Mouse (Mus musculus) testis, postnatal 14 days (tissue): ENCODE measurements around the gene Ryr1.

ENCODE experiments used
- DNase-seq: peaks from one replicate; pipeline ENCODE4 v3.0.0; 2021; ENCODE audit warnings: low spot score

Ryr1 gene

GRCm38 (mm10) chr7:29032685-29033084 lies 92.3 kb downstream of the Ryr1 start:
- no peak for DNase-seq

- no peak for DNase-seq
Observed at GRCm38 (mm10) chr7:29031641-29032040, 93.3 kb downstream of the Ryr1 start.

DNA sequence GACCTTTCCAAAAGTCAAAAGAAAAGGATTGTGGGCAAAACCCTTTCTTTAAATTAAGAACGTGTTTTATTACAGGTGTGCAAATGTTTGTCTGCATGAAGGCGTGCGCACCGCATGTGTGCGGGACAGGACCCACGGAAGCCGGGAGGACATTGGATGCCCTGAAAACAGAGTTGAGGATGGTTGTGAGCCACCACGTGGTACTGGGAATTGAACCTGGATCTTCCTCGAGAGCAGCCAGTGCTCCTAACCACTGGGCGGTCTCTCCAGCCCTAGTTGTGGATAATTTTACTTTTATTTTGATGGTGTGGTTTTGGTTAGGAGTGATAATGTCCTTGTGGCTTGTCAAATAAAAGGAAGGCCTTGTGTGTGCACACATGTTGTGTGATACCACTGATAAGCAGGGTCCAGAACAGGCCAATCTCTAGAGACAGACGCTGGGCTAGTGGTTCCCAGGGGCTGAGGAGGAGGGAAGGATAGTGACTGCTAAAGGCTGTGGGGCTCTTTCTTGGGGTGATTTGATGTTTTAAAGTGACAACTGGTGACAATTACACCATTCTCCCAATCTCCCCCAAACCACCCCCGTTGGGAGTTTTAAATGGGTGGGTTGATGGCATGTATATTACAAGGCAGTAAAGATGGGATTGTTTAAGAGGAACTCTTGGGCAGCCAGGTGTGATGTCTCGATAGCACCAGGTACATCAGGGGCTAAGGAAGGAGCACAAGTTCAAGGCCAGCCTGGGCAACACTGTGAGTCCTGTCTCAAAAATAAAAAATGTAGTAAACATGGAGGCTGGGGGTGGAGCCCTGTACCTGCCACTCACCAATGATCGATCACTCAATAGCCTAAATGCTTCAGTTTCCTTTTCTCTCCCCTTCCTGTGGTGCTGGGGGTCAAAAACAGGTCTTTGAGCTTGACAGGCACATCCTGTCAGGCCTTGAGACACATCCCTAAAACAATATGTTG lies 95.0 kb downstream of the Ryr1 start:
- DNase-seq, result no peak

DNA sequence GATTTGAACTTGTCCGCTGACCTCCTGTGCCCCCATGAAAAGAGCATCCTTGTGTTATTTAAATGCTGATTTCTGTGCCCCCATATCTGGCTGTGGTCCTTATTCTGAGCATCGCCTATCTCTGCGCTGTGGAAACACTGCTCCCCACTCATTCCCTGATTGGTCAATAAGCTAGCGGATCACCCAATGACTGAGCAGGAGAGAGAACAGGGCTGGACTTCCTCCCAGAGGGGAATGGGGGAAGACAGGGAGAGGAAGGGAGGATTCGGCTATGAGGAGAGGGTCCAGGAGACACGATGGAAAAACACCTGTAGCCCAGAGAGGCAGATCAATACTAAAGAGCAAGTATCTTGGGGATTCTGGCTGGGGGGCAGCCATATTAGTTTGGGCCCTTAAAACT lies 96.2 kb downstream of the Ryr1 start:
- DNase-seq, result no peak

DNA sequence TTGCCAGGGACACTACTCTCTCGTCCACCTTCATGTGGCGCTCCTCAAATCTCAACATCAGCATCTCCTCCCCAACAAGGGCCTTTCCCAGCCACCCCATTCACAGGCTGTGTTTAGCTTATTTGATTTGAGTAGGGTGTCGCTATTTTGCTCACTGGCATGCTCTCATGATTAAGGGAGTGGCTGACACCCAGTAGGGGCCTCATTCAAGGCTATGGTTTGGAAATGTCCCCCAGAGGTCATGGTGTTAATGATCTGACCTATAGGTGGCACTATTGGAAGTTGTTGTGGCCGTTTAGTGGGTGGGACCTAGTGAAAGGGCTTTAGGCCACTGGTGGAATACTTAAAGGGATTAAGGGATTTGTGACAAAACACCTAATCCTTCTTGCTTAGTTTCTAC lies 98.2 kb downstream of the Ryr1 start:
- DNase-seq, result no peak

GRCm38 (mm10) chr7:29026195-29026594 lies 98.8 kb downstream of the Ryr1 start:
- DNase-seq, result no peak

DNA sequence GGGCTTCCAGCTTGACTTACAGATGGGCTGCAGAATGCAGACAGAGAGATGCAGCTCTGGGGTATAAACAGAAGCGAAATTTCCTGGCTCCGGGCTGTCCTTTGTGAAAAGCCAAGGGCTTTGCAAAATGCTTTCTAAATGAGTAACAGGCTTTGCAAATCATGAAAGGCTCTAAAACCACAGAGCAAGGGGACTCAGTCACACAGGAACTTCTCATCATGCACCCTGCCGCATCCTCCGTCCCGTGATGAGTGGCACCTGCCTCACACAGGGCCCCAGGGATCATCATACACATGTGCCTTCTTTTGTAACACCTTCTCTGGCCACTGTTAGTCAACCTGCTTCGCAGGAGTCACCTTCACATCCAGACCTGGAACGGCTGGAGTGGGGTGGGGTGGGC lies 99.4 kb downstream of the Ryr1 start:
- DNase-seq, result no peak

DNA sequence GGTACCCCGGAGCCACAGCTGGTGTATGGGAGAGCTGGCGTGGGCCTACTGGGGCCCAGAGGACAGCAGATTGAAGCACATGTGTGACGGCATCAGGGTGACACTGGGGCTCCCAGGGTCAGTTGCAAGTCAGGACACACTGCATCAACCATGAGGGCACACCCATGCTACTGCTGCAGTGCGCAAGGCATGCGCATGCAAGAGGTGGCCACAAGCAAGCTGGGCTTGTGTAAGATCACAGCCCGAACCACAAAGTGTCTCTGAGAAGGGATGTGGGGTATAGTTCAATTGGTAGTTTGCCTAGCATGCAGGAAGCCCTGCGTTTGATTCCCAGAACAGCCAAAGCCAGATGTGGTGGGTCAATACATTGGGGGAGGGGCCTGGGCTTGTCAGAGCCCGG lies 101.5 kb downstream of the Ryr1 start:
- DNase-seq, result no peak

- DNase-seq, result no peak
Observed at GRCm38 (mm10) chr7:29022479-29022878, 102.5 kb downstream of the Ryr1 start.

DNA sequence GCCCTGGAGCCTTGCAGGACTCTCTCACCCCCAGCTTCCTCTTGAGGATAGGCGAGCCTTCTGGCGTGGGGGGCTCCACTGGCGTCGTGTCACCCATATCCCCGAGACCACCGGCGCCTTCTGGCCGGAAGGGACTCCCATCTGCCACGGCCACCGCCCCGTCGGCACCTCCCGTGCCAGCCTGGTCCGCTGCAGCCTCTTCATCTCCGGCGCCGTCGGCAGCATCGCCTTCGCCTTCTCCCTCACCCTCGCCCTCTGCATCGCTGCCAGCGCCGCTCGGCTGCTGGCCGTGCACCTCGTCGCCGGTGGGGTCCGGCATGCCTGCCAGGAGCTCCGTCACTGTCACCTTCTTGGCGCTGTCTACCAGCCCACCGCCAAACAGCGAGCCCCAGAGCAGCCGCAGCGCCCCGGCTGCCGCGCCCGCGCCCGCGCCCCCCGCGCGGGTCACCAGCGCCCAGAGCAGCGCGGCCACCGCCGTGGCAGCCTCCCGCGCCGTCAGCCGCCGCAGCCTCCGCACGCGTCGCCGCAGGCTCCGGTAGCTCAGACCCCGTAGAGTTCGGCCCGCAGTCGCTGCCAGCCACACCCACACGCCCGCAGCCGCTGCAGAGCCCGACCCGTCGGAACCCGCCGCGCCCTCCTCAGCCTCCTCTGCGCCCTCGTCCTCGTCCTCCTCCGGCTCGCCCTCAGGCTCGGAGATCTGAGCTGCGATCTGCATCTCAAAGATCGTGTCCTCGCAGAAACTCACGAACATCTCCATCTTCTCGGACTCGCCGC lies 105.3 kb downstream of the Ryr1 start:
- DNase-seq, result no peak

GRCm38 (mm10) chr7:29017222-29017621 lies 107.8 kb downstream of the Ryr1 start:
- DNase-seq, result no peak

GRCm38 (mm10) chr7:29016440-29016839 lies 108.5 kb downstream of the Ryr1 start:
- DNase-seq, result no peak

- no peak for DNase-seq
Observed at GRCm38 (mm10) chr7:29014984-29015383, 110.0 kb downstream of the Ryr1 start.

- no peak for DNase-seq
Observed at GRCm38 (mm10) chr7:29008714-29009113, 116.3 kb downstream of the Ryr1 start.

GRCm38 (mm10) chr7:29008171-29008570 lies 116.8 kb downstream of the Ryr1 start:
- no peak for DNase-seq

GRCm38 (mm10) chr7:29007224-29008101 lies 117.5 kb downstream of the Ryr1 start:
- DNase-seq, result no peak

DNA sequence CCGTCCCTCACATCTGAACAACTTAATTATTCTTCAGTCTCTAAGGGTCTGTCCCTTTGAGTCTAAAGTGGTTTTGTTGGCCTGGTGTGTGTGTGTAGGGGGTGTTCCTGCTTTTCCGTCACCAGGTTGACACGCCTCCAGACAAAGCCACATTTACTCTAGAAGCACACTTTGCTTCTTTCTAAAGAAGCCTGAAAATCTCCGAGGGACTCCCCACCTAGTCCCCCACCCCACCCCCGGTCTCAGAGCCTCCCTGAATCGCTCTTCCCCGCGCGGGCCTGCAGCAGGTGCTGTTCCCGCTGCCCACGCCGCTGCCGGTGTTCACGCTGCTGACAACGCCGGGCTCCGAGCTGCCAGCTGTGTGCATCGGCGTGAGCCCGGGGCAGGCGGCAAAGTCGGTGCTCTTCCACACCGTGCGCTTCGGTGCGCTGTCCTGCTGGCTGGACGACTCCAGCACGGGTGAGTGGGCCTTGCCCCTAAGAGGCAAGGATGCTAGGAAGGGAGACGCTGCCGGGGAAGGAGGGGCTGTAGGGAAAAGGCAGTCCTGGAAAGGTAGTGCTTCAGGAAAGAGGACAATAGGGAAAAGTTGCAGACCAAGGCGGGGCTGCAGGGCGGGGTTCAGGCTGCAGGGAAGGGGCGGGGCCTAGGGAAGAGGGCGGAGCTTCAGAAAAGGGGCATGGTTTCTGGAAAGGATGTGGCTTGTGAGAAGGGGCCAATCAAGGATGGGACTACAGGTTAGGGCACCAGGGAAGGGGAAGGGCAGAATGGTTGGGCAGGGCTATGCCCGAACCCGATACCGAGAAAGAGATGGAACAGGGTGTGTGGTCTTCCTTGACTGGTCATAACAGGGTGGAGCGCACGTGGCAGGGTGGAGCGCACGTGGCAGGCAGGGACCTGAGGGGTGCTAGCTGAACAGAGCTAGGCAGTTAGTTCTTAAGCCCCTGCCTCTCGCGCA lies 124.1 kb downstream of the Ryr1 start:
- peak; percentile 63 for DNase-seq

GRCm38 (mm10) chr7:28993402-28993801 lies 131.6 kb downstream of the Ryr1 start:
- DNase-seq, result no peak

GRCm38 (mm10) chr7:28992997-28993396 lies 132.0 kb downstream of the Ryr1 start:
- DNase-seq, result no peak

GRCm38 (mm10) chr7:28991616-28992015 lies 133.4 kb downstream of the Ryr1 start:
- DNase-seq, result no peak

DNA sequence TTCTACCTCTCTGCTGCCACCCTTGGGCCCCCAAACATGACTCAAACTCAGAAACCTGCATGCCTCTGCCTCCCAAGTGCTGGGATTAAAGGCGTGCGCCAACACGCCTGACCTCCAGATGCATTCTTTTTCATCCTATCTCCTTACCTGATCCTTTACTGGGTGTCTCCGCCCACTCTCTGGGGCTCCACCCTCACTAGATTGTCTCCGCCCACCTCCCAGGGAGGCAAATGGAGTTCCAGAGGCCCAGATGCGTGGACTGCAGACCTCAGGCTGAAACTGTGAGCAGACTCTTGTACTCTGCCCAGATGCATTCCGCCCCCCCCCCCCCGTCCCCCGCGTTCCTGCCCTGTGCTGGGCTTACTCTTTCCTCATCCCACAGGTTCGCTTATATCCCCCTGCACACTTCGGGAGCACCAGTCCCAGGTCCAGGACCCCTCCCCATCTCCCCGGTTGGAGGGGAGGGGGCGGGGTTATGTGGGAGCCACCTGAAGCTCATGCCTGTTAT lies 134.2 kb downstream of the Ryr1 start:
- no peak for DNase-seq
